Mouse (Mus musculus): Measurements from ENCODE around the gene Pcid2.

- TF ChIP-seq CTCF (IDR thresholded peaks at IDR 0.05; ENCODE audit: extremely low read depth, insufficient read length, insufficient replicate concordance, low read depth, low read length): no peak
- TF ChIP-seq POLR2A (IDR thresholded peaks at IDR 0.05; ENCODE audit: low read depth, low read length): no peak
Measured at GRCm38 (mm10) chr8:13120882-13121665, 15.8 kb upstream of the Pcid2 start.

Data from small intestine, adult 2 months (tissue).